Mouse (Mus musculus) adrenal gland, adult 8-10 months (tissue): Measurements from ENCODE around the gene Ercc6. TPM values are rescaled to one million over a fixed set of nuclear protein-coding genes. Genes with fewer than 3 reads are reported as not detected.
A peak's percentile ranks its signal among the peaks of the same experiment; 100 is the strongest.

Experiments
- DNase-seq: peaks from one replicate; pipeline ENCODE4 v3.0.0; 2022
- total RNA-seq, 4 experiments: library from RNA; stranded (reverse); gene quantifications; 2 replicates each; pipeline ENCODE4 v1.2.4; 2022

The Ercc6 gene
- 10 to 100 TPM in 3 of 4 experiments, 1 to 10 TPM in 1; 9.9 to 20.2 (median 14.8) TPM for total RNA-seq

- DNase-seq: peak; percentile 90
Observed at GRCm38 (mm10) chr14:32513336-32514032, at the start of gene Ercc6. Gene Ercc6, plus strand, starts transcription at chr14:32513521.

- DNase-seq: no peak
Observed at GRCm38 (mm10) chr14:32464601-32465505, 48.5 kb upstream of the Ercc6 start, which contains the start of gene Slc18a3. Gene Slc18a3, minus strand, starts transcription at chr14:32464850.

- DNase-seq: no peak
Observed at GRCm38 (mm10) chr14:32465506-32465870, 47.8 kb upstream of the Ercc6 start.

GRCm38 (mm10) chr14:32465889-32466288, 47.4 kb upstream of the Ercc6 start, which contains the start of gene Chat:
Gene Chat, minus strand, starts transcription at chr14:32465989.
- DNase-seq: no peak

DNA sequence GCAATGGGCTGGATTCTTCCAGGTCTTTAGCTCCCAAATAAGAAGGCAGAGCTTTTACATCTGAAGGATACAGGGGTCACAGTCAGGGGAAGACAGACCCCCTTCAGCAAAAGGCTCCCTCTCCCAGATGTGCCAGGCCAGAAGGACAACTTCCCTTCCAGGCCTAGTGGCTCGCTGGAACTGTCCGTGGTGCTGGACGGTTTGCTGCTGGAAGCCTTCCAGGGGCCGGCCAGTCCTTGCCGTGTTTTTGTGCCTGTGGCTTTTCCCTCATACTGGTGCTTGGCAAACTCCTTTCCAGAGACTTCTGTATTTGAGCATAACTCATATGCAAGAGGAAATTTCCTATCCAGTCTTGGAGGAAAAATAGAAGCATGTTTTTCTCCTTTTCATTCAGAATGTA, 45.7 kb upstream of the Ercc6 start:
- peak; percentile 8 for DNase-seq

GRCm38 (mm10) chr14:32472996-32473395, 40.3 kb upstream of the Ercc6 start:
- peak; percentile 25 for DNase-seq

DNA sequence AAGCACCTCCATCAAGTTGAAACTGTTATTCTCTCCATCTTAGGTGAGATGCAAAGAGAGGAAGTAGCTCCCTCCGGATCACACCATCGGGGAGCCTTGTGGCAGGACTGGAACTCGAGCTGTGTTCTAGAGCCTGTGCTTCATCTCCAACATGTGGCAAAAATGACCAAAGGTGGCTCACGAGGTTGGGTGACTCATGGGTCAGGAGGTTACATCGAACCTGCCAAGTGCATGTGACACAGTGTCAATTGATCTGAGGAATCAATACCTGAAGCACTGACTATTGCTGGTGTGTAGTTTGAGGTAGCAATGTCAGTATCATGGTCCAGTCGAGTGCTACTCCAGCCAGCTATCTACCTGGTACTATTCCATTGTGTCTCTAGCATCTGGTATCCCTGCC, 36.8 kb upstream of the Ercc6 start:
- DNase-seq: no peak

DNA sequence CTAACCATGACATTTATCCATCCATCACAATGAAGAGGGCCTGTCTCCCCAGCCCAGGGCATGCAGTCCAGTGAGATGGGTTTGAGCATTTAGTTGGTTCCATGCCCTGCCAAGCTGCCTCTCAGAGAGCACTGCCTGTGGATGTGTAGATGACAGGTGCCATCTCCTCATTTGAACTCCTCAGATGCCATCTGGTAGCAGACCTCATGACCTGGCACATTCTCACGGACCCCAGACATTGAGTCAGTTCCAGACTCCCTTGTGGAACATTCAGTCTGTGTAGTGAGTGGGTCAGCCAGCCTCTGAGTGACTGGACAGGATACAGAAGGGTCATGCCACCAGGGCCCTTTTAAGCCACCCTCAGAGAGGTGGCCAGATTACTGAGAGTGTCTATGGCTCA, 35.7 kb upstream of the Ercc6 start:
- DNase-seq: no peak

GRCm38 (mm10) chr14:32482061-32482460, 31.3 kb upstream of the Ercc6 start:
- DNase-seq: no peak

GRCm38 (mm10) chr14:32492521-32492920, 20.8 kb upstream of the Ercc6 start:
- no peak for DNase-seq

DNA sequence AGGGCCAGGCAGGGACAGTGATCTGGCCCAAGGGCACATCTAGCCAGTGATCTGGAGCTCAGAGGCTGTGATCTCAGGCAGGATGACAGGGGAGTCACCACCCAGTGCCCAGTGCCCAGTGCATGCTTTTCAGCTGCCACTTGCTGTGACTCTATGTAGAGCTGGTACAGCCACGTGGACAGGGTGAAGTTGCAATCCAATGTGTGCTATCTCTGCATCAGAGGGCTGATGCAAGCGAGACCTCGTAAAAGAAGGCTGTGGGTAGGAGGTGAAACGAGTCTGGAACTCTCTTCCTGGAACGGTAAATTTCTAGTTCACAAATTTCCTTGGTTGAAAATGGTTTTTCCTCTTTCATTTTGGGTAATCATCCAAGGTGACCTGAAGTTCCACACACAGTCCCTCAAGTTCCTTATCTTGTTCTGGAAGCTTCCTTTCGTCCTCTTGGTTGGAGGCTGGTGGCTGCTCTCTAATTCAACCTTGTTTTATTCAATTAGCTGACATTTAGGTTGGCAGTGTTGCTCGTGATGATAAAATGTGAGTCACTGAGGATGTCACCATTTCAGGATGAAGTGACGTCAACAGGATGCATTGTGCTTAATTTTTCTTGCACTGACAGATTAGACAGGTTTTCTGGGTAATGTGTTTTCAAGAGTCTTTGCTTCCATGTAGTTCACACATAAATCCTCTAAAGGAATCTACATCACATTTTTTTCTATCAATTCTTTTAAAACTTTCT, 17.0 kb upstream of the Ercc6 start:
- DNase-seq: no peak

DNA sequence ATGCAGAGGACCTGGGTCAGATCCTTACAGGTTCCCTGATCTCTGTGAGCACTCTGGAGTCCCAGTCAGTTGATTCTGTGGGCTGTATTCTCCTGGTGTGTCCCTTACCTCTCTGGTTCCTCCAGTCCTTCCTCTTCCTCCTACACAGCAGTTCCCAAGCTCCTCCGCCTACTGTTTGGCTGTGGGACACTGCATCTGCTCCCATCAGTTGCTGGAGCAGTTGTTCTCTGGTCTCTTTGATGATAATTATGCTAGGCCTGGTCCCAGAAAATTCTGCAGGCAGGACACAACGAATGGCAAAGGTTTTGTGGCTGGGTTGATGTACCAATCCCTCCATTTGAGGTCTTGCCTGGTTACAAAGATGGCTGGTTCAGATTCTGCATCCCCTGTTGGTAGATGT, 12.0 kb upstream of the Ercc6 start:
- no peak for DNase-seq

DNA sequence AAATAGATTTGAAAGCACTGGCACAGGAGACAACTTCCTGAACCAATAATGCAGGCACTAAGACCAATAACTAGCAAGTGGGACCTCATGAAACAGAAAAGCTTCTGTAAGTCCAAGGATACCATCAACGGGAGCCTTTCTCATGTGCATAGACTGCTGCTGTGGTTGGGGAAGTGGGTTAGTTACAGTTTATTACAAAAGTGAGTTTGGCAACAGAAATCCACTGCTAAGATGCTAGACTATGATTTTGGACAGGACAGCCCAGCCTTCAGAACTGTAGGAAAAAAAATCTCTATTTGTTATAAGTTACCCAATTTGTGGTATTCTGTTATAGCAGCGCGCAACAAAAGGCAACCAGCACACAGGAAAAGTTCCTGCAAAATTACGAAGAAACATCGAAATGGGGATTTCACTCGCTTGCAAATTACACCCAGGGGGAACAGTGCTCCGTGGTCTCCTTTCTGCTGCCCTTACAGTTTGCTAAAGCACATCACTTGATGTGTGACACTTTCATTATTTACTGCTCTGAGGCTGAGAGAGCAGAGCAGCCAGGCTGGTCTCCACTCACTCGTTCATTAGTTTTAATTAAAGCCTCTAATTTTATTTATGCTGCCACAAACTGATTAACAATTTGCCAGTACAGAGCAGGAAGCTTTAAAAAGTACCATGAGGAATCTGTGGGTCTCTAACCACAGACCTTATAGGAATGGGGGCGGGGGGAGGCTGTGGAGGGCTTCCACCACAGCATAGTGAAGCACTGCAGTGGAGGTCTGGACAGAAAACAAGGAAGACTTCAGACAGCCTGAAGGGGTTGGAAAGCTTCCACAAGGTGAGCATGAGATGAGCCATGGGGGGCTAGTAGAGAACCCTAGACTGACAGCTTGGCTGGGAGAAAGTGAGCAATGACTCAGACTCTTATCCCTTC, 10.3 kb upstream of the Ercc6 start:
- no peak for DNase-seq

DNA sequence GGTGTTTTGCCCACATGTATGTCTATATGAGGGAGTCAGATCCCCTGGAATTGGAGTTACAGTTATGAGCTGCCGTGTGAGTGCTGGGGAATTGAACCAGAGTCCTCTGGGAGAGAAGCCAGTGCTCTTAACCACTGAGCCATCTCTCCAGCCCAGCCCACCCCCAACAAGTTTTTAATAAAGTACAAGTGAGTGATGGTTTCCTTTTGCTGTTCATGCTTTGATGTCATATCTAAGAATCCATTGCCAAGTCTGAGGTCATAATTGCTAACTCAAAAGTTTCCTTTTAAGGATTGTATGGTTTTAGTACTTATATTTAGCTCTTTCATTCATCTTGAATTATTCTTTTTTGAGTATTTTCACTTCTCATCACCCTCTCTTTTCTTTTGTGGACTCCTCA, 9.4 kb upstream of the Ercc6 start:
- no peak for DNase-seq

- no peak for DNase-seq
Observed at GRCm38 (mm10) chr14:32506329-32506728, 7.0 kb upstream of the Ercc6 start.

DNA sequence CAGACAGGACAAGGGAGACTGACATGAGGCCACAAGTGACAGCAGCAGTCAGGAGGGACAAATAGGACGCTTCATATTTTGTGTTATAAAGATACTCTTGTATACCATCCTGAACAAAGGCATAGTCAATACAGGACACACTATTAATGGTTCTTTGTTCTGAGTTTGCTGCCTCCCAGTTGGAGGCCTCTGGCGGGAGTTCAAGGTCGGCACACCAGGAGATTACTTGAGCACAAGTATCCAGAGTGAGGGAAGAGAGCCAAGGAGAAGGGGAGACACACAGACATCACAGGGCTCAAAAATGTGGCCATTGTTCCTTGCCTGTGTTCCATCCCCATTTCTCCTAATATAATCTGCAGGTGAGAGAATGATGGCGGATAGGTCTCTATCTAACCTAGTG, 6.1 kb upstream of the Ercc6 start:
- no peak for DNase-seq

GRCm38 (mm10) chr14:32508105-32508835, 5.1 kb upstream of the Ercc6 start:
- DNase-seq: no peak

DNA sequence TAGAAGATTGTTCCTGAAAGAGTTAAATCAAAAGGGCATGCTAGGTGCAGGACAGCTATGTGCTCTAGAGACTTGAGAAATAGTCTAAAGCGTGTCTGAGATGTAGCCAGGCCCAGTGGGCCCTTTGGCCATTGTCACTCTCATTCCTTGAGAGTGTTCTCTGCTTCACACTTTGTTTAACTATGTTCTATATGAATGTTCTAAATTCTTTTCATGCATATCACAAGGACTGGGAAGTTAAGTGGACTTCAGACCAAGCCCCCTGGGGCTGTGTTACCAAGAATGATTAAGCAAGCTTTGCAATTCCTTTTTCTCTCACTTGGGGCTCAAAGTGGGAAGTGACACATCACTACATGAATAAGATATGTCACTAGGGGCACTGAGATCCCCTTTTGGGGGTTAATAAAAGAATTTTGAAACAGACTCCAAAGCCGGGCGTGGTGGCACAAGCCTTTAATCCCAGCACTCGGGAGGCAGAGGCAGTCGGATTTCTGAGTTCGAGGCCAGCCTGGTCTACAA, 3.8 kb upstream of the Ercc6 start:
- no peak for DNase-seq

- DNase-seq: no peak
Observed at GRCm38 (mm10) chr14:32512912-32513311, 409 bp upstream of the Ercc6 start.

- no peak for DNase-seq
Observed at GRCm38 (mm10) chr14:32516086-32516485, 2.8 kb downstream of the Ercc6 start.

DNA sequence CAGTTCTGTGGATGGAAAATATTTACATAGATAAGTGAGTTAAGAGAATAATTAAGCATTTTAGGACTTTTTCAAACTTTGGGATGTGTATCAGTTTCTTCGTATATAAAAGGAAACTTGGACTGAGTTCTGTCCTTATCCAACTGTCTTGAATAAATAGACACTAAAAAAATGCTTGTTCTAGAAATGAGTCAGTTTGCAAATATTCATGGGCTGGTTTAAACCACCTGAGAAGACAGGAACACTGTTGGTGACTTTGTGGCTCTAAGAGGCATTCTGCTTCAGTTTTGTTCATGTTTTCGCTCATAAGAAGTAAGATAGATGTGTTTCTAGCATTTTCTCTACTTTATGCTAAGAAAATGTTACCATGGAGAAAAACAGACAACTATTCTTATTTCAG, 5.2 kb downstream of the Ercc6 start:
- DNase-seq: no peak
